Mouse (Mus musculus): ENCODE data around the gene Cd164. TPM values are rescaled to one million over a fixed set of nuclear protein-coding genes. Genes with fewer than 3 reads are reported as not detected.

Cd164 gene
- total RNA-seq (2021), result 100 to 1,000 TPM; 181 to 183 TPM
- long read RNA-seq, experiment 1, transcript Cd164-201 (6 exons, 2,922 nt), result major isoform, 70 of 75 reads
- long read RNA-seq, experiment 1, partial matches to known transcripts, result 3 of 75 reads
- long read RNA-seq, experiment 1, other reads (novel, unspliced or antisense), result 2 of 75 reads
- long read RNA-seq, experiment 2, transcript Cd164-201 (6 exons, 2,922 nt), result major isoform, 24 of 26 reads
- long read RNA-seq, experiment 2, partial matches to known transcripts, result 2 of 26 reads
- long read RNA-seq, experiment 2, other reads (novel, unspliced or antisense), result 0 of 26 reads

DNA sequence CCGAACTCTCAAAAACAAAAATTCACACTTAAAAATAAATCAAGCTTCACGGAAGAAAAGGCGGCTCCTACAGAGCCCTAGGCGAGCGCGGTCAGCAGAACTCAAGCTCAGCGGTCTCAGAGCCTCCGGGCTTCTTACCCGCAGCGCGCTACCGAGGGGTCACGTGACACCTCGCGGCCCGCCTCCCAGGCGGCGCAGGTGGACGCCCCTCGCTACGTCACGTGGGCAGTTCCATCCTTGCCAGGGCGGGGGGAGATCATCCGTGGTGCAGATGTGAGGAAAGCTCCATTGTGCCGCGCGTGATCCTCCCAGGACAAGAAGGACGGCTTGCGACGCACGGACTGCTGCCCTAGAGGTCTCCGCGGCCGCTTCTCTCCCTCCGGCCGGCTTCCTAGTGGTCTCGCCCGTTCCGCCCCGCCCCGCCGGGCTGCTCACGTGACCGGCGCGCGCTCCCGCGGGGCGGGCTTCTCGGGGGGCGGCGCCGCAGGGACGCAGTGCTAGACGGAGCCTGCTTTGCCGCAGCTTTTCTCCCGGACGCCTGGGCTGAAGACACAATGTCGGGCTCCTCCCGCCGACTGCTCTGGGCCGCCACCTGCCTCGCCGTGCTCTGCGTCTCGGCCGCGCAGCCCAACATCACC lies at the start of gene Cd164:
TSS of gene Cd164 (plus strand) at position 434 of the 638 bp plus-strand sequence.
- peak; percentile 96 for DNase-seq

DNA sequence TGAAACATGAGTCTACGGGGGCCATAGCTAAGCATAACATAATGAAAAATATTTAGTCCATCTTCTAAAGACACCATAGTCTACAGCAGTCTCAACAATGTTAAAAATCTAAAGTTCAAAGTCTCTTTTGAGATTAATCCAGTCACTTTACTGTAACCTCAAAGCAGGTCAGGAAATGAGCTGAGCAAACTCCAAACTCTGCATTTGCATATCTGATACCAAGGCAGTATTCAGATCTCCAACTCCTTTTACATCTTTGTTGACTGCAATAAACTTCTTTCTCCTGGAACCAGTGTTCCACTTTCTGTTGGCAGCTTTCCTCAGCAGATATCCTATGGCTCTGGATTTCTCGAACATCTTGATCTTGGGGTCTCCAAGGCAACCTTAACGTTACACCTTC lies 48.5 kb upstream of the Cd164 start:
- no peak for DNase-seq

DNA sequence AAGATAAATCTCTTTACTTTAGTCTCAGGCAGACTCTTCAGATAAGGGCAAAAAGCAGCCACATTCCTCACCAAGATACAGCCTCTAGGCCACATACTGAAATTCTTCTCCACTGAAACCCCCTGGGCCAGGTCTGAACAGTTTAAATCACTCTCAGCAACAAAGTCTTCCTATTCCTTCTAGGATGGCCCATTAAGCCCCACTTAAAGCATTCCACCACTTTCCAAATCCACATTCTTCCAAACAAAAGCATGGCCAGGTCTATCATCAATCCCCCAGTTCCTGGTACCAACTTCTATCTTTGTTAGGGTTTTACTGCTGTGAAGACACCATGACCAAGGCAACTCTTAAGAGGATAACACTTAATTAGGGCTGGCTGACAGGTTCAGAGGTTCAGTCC lies 46.7 kb upstream of the Cd164 start:
- no peak for DNase-seq

DNA sequence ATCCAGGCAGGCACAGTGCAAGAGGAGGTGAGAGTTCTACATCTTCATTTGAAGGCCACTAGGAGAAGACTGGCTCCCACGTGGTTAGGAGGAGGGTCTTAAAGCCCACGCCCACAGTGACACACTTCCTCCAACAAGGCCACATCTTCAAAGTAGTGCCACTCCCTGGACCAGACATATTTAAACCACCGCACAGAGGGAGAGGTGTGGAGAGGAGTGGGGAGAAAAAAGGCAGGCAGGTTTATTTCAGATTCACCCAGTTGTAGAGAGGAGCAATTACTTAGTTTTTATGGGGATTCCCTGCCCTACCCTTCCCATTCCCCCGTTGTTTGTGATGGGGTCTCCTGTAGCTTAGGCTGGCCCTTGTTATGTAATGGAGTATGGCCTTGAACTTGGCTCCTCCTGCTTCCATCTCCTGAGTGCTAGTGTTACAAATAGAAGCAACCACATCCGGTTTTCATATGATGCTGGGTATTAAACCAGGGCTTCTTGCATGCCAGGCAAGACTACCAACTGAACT lies 46.2 kb upstream of the Cd164 start:
- DNase-seq, result no peak

DNA sequence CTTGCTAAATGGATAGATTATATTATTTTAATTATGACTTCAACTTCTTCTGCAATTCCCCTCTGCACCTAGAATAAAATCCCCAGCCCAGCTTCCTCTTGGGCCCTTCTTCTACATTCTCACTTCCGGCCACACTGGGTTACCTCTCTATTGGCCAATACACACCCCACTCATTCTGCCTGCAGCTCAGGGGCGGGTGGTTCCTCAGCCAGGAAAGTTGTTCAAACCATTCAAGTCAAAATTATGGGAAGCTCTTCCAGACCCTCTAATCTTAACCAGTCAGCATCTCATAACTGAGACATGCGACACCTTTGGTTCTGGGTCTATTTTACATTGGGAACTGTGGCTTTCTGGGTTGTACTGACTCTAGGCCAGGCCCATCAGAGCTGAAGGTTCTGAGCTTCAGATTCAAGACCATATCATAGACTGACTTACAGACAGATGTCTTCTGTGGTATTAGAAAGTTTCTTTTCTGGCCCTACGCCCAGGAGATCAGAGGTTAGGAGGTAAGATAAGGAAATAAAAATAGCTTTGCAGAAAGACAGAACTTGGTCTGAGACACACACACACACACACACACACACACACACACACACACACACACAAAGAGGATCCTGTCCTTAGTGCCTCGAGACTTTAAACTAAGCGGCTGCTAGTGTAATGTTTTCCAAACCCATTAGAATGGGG lies 45.3 kb upstream of the Cd164 start:
- DNase-seq, result peak; percentile 69

DNA sequence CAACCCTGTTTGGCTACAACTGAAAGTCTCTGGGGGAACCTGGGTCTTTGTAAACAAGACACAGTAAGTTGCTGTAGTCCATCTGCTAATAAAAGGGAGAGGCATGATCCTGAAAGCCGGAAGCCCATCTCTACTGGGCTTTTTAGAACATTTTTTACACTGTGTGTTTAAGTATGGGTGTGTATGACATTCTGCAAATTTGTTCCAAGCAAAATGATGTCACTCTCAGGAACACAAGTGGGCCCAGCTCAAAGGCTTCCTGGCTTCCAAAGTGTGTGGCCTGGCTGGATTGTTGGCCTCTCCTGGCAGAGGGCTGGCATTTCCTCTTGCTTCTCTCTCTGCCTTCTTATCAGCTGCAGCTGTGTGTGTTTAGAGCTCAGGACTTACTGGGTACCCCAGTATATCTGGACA lies 44.2 kb upstream of the Cd164 start:
- DNase-seq, result no peak

DNA sequence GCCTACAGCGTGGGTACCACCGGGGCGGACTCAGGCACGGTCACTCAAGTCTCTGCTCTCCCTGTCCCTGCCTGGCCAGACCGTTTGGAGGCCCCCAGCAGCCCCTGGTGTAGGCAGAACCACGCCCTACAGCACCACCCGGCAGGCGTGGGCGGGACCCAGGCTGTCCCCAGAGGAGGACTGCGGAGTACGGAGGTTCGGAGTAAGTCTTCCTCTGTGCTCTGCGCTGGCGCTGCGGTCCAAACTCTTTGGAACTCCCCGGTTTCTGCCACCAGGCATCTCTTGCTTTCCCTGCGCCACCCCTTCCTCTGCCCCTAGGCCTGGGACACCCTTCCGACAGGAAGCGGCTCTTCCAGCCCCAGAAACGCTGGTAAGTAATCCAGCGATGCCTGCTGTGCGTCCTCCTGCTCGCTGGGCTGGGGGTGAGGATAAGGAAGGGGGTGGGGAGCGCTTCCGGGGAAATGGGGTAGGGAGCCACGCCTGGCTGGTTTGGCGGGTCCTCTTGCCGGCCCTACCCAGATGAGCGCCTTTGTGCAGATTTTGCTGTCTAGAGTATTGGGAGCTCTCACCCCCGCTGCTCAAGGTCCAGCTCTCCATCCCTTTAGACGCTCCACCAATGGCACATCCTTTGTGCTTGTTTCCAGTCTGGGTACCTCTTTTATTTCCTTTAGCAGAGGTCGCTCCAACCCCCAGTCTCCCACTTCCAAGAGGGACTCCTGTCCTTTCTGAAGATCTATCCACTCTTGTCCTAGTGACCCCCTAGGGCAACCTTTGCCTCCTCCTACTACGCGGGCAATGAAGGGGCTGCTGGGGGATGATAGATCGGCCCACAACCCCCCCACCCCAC lies 42.8 kb upstream of the Cd164 start, which contains the start of gene Mical1:
TSS of gene Mical1 (plus strand) at position 144 of the 847 bp plus-strand sequence.
- peak; percentile 62 for DNase-seq

DNA sequence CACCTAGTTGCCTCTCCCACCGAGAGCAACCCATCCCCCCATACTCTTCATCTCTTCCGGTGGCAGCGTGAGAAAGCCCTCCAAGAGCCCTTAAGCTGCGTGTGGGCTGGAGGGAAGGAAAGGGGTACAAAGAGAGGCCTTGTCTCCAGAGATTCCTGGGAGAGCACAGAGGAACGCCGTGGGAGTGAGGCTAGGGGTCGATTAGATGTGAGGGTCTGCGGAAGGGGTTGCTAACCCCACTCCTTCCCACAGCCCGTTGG lies 42.3 kb upstream of the Cd164 start:
- no peak for DNase-seq

DNA sequence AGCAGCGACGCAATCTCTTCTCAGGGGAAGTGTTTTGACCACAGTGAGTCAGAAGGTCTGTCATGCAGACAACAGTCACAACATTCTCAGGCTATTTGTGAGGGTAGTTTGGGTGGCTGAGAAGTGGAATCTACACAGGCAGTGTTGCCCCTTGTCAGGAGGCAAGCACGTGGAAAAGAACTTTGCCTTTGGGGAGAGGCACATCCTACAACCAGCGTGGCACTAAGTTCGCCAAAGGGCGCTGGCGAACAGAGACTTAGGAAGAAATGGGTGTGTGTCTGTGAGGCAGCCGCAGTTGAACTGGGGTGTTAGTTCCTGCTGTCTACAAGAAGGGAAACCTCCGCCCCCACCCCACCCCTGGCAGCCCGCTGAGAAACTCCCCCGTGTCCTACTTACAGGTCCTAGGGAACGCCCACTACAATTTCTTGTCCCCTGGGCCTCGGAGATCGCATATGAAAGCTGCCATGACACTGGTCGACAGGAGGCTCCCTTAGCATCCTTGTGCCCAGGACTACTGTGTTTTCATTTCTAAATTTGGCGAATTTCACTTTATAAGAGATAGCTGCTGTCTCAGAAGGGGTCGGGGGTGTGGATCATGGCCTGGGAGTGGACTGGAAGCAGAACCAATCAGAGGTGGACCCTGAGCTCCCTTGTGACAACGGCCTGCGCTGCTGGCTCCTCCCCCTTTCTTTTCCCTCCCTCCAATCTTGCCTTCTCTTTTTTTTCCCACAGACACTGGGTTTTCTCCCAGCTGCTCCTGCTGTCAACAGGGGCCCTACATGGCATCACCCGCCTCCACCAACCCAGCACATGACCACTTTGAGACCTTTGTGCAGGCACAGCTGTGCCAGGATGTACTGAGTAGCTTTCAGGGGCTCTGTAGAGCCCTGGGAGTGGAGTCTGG lies 41.7 kb upstream of the Cd164 start:
- peak; percentile 52 for DNase-seq

DNA sequence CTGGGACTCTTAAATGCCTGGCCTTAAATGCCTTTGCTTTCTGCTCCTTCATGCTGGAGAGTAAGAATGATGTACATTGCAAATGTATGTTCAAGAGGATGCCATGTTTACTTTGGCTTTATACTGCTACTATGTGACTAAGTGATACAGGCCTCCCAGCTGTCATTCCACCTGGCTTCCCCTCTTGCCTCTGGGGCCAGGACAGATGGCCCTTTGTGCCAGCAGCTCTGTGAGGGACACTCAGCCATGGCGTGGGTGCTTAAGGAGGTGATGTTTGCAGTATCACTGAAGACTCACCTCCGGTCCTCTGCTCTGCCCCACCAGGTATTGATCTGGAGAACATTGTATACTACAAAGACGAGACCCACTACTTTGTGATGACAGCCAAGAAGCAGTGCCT lies 39.3 kb upstream of the Cd164 start:
- DNase-seq, result no peak

DNA sequence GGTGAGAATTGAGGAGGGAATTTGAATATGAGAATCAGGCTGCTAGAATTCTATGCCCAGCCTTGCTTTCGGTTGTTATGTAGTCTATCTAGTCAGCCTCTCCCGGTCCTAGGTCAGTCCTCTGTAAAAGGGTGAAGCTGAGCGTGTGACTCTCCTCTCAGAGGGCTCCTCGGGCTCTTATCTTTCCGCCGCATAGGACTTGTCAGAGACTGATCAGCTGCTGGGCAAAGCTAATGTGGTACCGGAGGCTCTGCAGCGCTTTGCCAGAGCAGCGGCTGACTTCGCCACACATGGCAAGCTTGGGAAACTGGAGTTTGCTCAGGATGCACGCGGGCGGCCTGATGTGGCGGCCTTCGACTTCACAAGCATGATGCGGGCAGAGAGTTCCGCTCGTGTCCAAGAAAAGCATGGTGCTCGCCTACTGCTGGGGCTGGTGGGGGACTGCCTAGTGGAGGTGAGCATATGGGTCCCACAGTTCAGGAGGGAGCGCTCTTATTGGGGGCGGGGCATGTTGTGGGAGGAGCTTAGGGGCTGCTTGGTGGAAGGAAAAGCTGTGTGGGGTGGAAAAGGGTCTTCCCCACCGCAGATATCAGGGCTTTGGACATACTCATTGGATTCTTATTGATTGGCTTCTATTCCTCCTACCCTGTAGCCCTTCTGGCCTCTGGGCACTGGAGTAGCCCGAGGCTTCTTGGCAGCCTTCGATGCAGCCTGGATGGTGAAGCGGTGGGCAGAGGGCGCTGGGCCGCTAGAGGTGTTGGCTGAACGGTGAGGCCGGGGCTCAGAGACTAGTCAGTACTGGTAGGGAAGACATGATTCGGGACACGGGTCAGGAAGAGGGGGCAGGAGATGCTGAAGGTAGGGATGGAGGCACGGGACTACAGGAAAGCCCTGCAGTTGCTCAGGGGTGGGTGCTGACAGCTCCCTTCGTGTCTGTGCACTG lies 38.0 kb upstream of the Cd164 start:
- no peak for DNase-seq

DNA sequence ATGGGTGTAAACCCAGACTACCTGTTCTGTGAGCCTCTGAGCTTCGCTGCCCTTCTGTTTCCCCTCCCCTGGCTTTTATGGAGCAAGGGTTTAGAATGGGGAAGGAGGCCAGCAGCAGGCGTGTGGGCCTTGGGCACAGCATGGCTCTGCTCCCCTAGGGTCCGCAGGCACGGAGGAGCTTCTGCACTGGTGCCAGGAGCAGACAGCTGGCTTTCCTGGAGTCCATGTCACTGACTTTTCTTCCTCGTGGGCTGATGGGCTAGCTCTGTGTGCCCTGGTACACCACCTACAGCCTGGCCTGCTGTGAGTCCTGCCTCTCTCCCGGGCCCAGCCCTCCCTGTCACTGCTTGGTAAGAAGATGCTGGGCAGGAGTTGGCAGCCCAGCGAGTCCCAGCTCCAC lies 36.8 kb upstream of the Cd164 start:
- no peak for DNase-seq

DNA sequence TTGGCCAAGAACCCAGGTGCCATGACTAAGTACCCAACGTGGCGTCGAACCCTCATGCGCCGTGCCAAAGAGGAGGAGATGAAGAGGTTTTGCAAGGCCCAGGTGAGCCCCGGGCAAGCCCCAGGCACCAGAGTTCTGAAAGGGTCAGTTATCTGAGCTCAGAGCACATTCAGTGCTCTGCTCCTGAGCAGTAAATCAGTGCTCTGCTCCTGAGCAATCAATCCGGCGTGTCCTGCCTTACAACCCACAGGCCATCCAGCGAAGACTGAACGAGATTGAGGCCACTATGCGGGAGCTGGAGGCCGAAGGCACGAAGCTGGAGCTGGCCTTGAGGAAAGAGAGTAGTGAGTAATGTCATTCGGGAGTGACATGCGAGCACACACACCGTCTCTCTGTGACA lies 33.4 kb upstream of the Cd164 start:
- peak; percentile 16 for DNase-seq

DNA sequence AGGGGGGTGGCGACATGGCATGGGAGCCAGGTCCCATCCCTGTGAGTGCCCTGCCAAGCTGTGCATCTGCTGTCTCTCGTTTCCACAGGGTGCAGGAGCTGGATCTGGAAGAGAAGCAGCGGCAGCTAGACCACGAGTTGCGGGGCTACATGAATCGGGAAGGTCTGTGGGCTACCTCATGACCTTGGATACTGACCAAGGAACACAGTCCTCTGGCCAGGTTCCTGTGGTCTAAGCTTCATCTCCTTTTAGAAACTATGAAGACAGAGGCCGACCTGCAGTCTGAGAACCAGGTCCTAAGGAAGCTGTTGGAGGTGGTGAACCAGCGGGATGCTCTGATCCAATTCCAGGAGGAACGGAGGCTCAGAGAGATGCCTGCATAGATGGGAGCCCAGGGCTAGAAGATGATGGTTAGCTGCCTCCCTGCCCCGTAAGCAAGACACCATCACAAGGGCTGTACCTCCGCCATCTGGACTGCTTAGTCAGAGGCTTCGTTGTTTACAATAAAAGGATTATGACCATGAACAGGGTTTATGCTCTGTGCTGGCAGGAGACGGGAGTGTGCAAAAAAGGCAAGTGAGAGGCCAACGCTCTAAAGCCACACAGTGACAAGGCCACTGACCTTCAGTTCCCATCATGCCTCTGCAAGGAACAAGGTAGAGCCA lies 32.6 kb upstream of the Cd164 start:
- DNase-seq, result no peak

DNA sequence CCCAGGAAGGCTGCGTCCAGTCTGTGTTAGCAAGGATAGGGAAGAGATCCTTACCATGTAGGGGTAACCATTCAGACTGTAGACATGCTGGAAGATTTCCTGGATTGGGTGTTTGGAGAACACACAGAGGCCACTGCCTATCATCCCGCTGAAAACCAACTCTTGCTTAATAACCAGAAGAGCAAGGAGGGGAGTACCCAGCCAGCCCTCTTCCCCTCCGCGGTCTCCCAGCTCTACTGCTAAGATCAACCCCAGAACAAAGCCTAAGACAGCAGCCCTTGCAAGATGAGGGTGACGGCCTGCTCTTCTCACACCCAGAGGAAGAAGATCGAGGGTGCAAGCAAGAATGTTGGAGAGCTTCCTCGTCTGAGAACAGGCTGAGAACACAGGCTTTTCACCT lies 30.3 kb upstream of the Cd164 start:
- no peak for DNase-seq

DNA sequence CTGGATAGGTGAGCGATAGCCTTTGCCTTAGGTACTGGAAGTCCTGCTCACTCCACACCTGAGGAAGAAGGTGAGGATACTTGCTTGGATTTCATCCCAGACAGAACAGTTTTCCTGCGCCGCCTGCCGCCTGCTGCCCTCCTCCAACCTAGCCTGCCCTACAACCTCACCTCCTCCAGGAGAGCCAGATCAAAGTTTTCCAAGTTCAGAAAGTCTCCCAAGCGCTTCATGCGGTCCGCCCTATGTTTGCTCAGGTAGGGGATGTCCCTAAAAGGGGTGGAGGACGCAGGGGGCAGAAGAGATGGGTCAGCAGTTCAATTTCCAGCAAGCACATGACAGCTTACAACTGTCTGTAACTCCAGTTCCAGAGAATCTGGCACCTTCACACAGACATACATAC lies 29.9 kb upstream of the Cd164 start:
- no peak for DNase-seq

DNA sequence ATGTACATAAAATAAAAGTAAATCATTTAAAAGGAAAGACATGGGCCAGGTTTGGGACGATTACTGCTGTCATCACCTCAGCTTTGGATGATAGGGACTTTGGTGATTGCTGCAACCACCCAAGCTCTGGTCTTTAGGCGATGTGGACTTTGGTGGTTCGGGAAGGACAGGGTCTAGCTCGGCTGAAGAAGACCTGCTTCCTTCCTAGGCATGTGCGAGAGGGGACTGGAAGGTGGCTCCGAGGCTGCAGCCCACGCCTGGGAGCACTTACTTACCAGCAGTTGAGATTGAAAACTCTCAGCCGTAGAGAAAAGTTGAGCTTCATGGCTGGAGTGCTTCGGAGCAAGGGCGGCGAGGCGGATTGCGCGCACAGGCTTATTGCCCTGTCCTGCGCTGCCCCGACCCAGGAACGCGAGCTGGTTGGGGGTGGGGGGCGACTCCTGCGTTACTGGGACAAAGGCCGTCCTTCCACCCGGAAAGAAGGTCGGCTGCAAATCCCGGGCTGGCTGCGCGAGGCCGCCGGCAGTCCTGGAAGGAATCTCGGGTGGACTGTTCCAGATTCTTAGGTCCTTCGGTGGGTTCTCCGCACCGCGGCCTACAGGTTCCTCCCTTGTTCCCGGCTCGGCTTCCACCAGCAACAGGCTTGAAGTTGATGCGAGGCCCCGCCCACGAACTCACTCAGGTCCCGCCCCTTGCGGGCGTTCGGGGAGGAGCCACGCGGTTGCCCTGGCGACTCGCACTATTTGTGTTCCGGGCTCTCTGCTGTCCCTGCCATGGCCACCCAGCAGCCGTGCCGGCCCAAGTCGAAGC lies 29.3 kb upstream of the Cd164 start, which contains the start of the genes Smpd2 and Ppil6:
TSS of gene Smpd2 (minus strand) at position 662 of the 810 bp plus-strand sequence.
TSS of gene Ppil6 (plus strand) at position 732 of the 810 bp plus-strand sequence.
- peak; percentile 97 for DNase-seq

DNA sequence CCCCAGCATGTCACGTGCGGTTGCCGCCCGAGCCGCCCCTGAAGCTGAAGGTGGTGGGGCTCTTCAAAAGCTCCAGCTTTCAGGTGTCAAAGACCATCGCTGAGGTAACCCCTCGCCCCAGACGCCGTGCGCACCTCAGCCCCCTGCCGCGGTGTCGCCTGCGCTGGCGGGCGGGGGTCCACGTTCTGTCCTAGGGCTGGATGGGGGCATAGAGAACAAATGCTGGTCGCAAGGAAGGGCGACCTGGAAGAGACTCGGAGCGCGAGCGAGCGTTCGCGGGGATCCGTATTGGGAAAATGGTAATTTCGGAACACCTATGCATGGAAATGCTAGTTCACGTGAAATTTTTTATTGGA lies 28.7 kb upstream of the Cd164 start:
- DNase-seq, result no peak

DNA sequence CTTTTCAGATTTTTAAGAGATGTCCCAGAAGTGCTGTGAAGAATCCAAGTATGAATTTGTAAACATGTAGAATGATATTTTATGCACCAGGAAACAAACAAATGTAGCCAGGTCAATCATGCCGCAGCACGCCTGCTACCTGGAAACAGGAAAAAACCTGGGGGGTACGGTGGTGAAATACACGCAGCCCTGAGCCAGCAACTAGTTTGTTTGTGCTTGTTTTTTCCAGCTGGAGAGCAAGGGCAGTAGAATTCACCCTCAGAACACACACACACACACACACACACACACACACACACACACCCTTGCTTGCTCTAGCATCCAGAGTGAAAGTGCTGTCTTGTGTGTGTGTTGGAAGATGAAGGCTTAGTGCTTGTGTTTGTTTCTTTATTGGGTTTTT lies 28.1 kb upstream of the Cd164 start:
- DNase-seq, result no peak
